Mouse (Mus musculus) megakaryocyte-erythroid progenitor cell, adult 5-6 weeks (primary cell): Measurements from ENCODE around the gene Tbc1d19. TPM values are rescaled to one million over a fixed set of nuclear protein-coding genes. Genes with fewer than 3 reads are reported as not detected.

ENCODE experiments used
- ATAC-seq: replicated peaks from 2 replicates; pipeline ENCODE4 v1.8.0; 2016; ENCODE audit warnings: mild to moderate bottlenecking, inconsistent platforms; ENCODE audit not compliant: severe bottlenecking, poor library complexity, low FRiP score, low TSS enrichment
- total RNA-seq, 2 experiments: library from RNA; stranded (forward) in 1 of 2; stranded (reverse) in 1 of 2; fragments of 200-1000, 215-1000 nt in 1 of 2; fragments of >200 nt in 1 of 2; fragmentation: Nextera tagmentation in 1 of 2; gene quantifications; 2 replicates each; pipeline ENCODE4 v1.2.3; 2014 to 2017

Gene Tbc1d19
- total RNA-seq, 2 experiments from 2014 or later = 13.3 to 16.7 TPM

DNA sequence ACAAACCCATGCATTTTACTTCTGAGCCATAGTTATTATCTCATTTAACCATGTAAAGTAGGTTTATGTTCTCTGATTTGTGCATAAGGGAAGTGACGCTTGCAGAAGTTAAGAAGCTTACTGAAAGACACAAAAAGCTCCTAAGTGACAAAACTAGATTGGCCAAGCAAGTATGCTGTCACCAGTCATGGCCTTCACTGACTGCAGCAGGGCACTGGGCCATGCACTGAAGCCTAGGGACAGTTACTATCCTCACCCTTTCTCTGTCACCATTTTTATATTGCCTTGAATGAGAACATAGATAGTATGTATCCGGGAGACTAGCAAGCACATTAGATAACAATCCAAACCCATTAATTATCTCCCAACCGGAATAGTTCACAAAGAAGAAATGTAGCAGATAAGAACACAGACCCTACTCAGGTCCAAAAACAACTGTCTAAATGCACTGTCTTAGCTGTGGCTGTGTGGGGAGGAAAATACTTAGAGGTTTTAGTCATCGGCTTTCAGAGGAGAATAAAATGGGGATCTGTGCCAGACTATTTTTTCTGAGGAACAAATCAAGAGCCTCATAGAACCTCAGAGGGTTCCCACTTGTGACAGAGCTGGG, 72.1 kb downstream of the Tbc1d19 start:
- ATAC-seq = no peak

DNA sequence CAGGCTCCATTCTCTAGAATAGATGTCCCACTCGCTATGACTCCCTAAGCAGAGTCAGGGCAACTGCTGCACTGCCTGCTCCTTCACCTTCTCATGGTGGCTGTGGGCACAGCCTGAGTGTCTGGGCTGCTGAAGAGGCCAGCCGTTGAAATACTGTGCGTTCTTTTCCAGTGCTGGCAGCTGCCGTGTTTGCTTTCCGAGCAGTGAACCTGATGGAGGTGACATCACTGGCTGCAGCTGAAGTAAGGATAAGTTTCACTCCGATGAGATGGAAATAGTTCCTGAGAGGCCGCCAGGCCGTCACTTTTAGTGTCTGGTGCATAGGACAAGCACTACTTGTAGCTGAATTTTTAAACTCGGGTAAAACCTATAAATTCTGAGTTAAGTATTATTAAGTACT, 92.0 kb downstream of the Tbc1d19 start:
- ATAC-seq = no peak

DNA sequence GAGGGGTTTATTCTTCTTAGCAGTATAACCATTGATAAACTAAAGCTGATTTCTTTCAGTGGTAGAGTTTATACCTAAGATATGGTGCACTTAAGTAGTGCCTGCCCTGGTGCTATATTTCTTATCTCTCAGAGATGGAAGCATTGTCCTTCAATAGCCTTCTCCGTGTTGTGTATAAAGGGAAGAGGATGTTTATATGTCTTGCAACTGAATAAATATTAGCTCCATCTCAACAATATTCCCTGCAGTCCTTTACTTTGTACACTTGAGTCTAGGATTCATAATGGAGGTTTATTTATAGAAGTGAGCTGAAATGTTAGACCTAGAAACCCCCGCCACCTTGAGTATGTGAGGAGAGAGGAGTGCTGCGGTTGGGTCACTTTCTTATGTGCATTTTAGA, 93.4 kb downstream of the Tbc1d19 start:
- no peak for ATAC-seq

DNA sequence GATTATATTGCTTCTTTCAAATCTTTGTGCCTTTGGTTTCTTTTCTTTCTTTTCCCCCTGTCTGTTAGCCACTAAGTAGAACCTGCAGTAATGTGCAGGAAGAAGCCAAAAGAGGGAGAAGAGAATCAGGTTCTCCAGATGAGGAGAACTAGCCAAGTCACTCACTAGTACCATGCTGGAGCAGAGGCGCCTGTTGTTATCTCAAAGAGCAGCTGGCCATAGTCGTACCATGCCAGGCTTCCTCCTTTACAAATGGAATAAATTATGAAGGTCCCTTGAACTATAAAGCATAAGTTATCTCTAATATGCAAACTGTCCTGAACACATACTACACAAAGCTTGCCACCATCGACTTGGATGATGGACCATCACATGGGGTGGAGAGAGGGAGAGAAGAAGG, 99.8 kb downstream of the Tbc1d19 start:
- peak; percentile 100 for ATAC-seq

DNA sequence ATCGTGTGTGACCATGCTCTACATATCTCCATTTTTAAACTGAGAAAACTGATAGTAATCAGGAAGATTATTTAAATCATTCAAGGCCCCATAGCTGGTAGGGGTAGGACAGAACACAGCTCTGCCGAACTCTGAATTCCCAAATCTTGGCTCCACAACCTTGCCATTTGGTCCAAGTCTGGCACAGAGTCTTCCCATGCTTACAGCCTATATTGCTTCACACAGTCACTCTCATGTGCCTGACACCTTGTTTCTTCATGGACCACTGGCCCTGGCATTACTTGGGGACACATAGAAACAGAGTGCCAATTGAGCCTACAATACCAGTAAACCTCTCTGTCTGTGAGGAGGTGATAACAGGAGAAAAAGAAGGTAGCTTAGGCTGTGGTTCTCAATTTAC, 111.0 kb downstream of the Tbc1d19 start:
- ATAC-seq = no peak

DNA sequence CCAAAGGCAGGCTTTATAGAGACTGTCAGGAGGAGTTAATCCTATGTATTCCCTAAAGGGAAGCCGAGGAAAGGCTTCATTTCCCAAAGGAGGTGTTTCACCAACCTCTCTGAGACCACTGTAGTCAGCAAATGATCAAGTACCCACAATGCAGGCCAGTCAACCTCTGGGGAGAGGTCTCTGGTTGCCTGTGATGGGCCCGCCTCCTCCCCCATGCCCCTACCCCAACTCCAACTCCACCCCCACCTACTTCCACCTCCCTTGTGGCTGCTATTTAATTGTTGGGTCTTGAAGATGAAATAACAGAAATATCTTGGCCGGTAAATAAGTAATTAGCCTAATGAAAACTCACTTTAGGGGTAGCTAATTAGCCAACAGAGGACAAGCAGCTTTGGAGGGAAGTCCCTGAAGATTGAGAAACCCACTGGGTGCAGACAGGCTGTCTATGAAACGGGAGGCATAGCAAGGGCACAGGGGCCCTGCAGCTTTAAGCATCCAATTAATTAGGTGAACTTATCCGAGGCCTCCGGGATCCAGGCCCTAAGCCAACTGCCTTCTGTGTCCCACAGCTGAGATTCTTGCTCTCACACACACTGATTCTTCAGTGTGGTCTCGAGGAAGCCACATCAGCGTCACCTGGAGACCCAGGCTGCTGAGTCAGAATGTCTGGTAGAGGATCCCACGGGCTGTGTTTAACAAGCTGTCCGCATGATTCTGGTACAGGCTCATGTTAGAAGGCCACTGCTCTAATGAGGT, 112.9 kb downstream of the Tbc1d19 start:
- no peak for ATAC-seq

DNA sequence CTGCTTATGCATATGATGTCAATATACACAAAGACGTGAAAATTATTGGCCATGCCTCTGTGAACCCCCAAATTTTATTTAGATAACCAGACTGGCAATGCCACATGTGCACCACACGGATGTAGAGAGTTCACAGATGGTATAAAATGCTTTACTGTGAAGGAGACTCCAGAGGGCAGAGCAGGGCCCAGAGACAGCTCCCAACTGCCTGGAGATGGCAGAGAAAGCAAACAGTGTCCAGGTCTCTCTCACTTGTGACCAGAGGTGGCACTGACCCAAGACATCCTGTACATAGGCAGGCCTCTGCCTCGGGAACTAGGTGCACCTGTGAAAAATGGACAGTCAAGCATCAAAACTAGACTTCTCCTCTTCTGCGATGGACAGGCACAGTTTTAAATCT, 114.6 kb downstream of the Tbc1d19 start:
- ATAC-seq = 0 out of 2 replicates have a peak, but pooled peaks have one; percentile 26

DNA sequence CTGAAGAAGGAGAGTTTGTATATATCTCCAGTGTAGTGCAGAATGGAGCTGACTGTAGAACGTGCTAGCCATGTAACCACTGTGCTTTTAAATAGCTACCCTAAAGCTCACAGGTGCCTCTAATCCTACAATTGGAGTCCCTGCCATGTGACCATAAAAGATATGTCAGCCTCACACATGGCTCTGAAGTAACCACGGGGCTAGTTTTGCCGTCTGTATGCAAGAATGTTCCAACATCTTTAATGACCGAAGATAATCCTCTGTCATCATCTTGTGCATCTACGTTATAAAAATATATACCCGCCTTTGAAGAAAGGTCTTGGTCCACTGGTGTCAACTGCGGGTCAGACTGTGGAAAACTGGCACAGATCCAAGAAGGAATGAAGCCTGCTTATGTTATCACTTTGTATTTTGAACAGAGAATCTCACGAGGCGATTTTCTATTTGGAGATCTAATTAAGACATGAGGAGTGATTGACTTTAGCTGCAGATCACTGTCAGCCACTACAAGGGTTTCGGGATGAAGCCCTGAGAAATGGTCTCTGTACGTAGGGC, 117.0 kb downstream of the Tbc1d19 start:
- no peak for ATAC-seq

DNA sequence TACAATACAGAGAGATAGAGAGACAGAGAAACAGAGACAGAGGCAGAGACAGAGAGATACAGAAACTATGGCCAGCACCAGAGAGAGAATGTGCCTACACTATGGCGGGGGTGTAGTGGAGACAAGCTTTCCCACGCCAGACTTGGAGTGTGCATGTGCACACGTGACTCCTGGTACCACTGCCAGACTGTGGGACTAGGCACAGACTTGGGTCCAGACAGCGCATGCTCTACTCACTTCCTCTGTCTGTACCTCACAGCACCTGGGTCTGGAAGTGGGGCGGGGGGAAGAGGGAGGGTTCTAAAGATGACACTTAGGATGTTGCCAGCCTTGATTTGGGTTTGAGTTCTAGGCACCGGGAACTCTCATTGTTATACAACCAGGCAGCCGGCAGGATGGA, 118.5 kb downstream of the Tbc1d19 start:
- 0 out of 2 replicates have a peak, but pooled peaks have one; percentile 54 for ATAC-seq

DNA sequence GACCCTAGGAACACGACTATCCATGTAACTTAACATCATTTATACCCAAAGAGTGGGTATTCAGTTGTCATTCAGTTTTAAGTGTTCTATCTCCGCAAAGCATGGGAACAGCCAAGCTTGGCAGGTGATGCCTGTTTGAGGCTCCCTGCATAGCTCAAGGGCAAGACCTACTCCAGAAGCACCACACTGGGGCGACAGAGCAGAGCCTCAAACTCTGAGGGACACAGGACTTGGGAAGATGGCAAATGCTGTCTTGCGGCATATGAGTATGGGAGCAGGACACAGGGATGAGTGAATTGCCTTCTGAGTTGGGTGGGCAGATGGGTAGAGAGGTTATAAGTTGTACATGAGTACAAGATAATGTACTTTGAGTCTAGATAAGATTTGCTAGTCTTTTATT, 119.1 kb downstream of the Tbc1d19 start:
- no peak for ATAC-seq

DNA sequence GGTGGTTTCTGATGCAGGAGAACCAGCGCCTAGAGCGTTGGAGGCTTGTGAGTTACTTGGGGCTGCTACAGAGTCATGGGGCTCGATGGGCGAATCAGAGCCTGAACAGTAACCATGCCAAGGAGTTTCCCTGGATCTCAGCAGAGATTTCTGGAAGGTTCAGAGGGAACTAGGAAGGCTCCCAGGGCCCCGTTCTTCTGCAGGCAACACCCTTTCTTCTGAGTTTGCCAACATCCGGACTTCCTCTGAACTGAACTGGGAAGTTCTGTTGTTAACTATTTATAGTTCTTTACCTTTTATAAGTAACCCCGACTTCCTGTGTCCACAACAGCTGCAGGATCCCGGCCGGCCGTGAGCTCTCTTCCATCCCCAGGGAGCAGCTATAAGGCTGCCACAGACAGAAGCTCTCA, 119.8 kb downstream of the Tbc1d19 start:
- ATAC-seq = no peak

DNA sequence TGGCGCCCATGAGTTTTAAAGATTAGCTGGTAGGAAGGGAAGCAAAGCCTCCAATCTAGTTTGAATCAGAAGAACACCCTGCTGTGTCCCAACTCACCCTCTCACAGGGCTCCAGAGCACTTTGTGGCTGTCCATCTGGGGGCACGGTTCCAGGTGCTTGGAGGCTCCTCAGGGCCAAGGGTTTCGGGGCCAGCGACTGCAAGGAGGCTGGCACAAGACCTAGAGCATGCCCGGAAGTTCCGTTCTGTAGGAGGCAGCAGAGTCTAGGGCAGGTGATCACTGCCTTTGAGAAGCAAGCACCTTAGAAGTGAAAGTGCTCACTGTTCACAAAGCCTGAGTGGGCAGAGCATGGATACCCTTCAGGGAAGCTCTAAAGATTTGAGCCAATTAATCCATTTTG, 120.4 kb downstream of the Tbc1d19 start:
- ATAC-seq = no peak

DNA sequence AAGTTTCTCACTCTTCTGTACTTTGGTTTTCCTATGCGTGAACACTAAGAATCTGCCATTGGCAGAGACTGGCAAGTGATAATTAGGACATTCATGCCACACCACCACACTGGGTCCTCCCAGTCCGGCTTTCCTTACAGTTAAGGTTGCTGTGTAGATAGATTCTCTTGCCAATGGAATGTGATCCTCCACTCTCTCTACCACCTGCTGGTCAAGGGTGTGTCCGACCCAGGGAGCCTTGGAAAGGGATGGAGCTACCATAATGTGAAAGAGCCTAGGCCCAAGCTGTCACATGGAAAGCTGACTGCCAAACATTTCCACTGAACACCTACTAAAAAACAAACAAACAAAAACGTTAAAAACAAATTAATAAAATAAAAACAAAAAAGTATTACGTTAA, 121.6 kb downstream of the Tbc1d19 start:
- ATAC-seq = no peak

DNA sequence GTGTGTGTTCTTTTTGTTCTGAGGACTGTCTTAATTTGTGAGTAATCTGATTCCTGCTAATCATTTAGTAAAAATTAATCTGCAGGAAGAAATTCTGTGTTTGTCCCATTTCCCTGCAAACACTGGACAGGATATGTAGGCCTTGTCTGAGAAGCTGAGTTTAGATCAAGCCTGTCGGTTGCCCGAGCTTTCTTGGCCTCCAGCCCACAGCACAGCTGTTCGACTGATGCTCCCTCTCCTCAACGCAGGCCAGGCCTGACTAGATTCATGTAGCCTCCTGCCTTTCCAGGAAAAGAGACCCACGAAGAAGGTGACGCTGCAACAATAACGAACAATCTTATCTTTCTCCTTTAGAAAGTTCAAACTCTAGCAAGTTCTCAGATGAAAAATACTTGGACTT, 124.2 kb downstream of the Tbc1d19 start:
- no peak for ATAC-seq

DNA sequence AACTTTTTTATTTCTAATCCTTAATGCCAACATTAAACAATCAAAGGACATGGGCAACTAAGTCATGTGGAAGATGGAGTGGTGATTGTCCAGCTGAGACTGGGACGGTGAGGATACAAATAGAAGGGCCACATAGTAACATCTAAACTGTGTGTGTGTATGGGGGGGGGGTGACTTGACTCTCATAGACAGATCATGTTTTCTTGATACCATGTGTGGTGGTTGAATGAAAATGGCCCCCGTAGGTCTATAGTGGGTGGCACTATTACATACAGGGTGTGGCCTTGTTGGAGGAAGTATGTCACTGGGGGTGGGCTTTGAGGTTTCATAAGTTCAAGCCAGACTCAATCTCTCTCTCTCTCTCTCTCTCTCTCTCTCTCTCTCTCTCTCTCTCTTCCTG, 124.6 kb downstream of the Tbc1d19 start:
- no peak for ATAC-seq

DNA sequence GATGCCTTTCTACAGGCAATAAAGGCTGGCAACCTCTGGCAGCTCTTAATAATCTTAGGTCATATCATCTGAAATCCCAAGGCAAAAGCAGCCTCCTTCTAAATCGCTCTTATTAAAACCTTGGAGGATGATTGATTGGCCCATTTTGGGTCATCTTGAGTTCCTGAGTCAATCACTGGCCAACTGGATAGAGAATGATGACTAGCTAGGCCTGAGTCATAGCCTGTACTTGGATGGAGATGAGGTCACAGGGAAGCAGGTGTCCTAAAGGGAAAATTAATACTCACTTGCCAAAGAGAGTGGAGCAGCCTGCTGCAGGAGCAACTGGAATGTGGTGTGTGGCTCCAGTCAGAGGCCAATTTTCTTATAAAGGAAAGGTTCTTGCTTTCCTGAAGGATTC, 125.4 kb downstream of the Tbc1d19 start:
- ATAC-seq = no peak

DNA sequence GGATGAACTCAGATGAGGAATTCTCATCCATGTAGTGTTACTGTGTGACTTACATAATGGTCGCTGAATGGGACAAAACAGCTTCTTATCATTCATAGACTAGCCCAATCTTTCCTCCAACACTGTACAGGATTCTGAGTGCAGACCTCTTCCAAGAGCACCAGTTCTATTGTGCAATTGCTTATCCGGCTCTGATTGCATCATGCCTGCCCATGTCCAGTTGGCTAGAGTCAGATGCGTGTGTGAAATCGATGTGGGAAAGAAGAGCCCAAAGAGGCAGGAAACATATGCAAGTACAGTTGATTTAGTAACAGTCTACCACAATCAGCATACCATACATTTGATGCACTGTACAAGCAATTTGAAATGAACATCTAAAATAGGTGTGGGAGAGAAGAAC, 127.8 kb downstream of the Tbc1d19 start:
- no peak for ATAC-seq

DNA sequence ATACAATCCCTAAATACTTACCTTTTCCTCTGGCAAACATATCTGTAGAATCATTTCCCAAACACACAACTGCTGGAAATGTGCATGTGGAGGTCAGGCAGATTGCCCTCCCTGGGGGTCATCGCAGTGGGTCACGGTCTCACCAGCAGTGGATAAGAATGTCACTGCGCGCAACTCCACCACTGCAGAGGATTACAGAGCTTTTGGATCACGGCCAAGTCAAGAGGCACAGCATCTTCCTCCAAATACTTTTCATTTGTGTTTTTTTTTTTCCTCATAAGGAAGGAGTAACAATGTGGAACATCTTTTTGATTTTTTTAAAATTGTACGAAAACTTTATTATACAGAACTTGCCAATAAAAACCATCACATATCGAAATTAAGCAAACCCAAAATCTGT, 129.6 kb downstream of the Tbc1d19 start:
- no peak for ATAC-seq

DNA sequence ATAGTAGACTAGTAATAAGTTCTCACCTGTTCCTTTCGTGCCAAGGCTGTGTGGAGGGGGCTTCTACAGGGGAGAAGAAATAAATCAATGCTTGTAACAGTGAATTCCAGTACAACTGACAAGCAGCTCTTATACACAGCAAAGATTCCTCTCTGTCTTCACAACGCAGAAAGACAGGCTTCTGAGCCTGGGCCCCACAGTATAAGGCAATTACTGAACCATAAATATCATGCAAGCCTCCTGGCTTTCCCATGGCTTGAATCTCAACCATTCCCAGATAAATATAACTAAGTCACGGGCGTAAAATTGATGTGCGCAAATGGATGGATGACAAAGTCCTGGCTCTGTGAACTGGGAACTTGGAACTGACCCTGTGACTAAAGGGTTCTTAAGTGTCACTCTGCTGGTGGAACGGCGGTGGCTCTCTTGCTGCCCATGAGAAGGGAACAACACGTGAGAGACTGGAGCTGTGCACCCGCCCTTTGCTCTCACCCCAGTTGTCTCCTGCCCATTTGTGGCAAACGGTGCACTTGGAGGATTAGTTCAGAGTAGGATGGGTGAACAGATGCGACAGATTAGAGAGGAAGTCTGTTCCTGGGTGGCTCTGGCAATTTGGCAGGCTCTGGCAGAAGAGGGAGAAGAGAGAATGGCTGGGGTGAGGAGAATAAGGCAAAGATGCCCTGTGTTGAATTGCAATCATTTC, 132.1 kb downstream of the Tbc1d19 start:
- no peak for ATAC-seq

DNA sequence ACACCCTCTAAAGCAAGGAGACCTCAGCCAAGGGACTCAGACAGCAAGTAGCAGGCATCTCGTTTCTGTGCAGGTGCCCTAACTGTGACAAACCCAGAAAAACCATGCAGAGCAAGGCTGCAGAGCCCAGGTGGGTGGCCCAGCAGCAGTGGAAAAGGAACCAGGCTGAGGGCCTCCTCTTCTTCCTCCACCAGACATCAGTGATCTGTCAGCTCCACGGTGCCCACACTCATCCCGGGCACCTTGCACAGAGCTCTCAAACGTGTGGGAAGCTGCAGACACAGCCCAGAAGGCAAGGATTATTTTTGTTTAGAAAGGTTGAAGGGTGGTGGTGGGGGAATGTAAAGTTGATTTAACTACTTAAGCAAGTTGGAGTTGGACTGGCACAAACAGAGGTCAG, 132.9 kb downstream of the Tbc1d19 start:
- no peak for ATAC-seq
